Comparison of ENCODE assay signal across 8 mouse cellular contexts in genomic region chr13:109343596-109343995, GRCm38 (mm10).
DNase-seq lines count a peak whose midpoint lies in the region; ATAC-seq and TF ChIP-seq lines count a peak whose summit lies in the region.

No protein-coding gene starts in this region.

- H3K4me1 ChIP-seq in intestine, embryonic 15.5 days (replicated peaks) = no peaks in the 10 kb centered on the region

- DNase-seq in adrenal gland, adult 18-20 months (ENCODE audit: low spot score in 2 of 2) = peak; percentile 48 to 62
- DNase-seq in cerebellum, postnatal 4 days (ENCODE audit: low spot score in 2 of 2) = peak; percentile 37 to 67
- peak; percentile 77 for DNase-seq in gastrocnemius, adult 2 months
- peak; percentile 53 to 87 for DNase-seq in left cerebral cortex, adult 9 months (ENCODE audit: low spot score in 2 of 2)
- peak; percentile 69 for DNase-seq in right cerebral cortex, postnatal 14 days

- peak; percentile 89 for ATAC-seq in intestine, embryonic 15.5 days
- ATAC-seq in megakaryocyte-erythroid progenitor cell, adult 5-6 weeks (replicated peaks; ENCODE audit: low FRiP score, low TSS enrichment, poor library complexity, severe bottlenecking) = peak; percentile 99
- no peak for ATAC-seq in erythroid progenitor cell, adult 5-6 weeks (replicated peaks; ENCODE audit: low FRiP score, poor library complexity, severe bottlenecking)

- peak; percentile 92; the same call in 1 of the 2 replicates for TF ChIP-seq CTCF in gastrocnemius, adult 2 months (IDR thresholded peaks at IDR 0.05)

- H3K4me3 ChIP-seq in gastrocnemius, adult 2 months = no peak overlapping the region; the same call in 1 of the 2 replicates
- H3K4me3 ChIP-seq in intestine, embryonic 15.5 days (replicated peaks) = no peak overlapping the region

- no peak overlapping the region for H3K9ac ChIP-seq in intestine, embryonic 15.5 days

- H3K27ac ChIP-seq in gastrocnemius, adult 2 months = peak overlapping the region; percentile 51; the same call in 1 of the 2 replicates
- H3K27ac ChIP-seq in intestine, embryonic 15.5 days = no peak overlapping the region

- WGBS in intestine, embryonic 15.5 days = 5% methylated on average over 4 of the region's 4 CpGs

- H3K27me3 ChIP-seq in intestine, embryonic 15.5 days (replicated peaks) = no peaks in the 10 kb centered on the region

- no peaks in the 10 kb centered on the region for H3K9me3 ChIP-seq in intestine, embryonic 15.5 days

- H3K4me2 ChIP-seq in intestine, embryonic 15.5 days (replicated peaks) = no peak overlapping the region

- intact Hi-C loops in gastrocnemius, adult 2 months (cut with DNase I) = loop anchor here (2.0 to 10.0 kb wide), 2 partner anchors 115 to 261 kb away; no protein-coding TSS in a partner anchor

- H3K36me3 ChIP-seq in intestine, embryonic 15.5 days = no peaks in the 10 kb centered on the region
